Mouse (Mus musculus) adrenal gland, postnatal 4 days (tissue): ENCODE measurements around the gene Hes7. TPM values are rescaled to one million over a fixed set of nuclear protein-coding genes. Genes with fewer than 3 reads are reported as not detected.

Experiments used
- DNase-seq, 2 experiments: peaks; one replicate each; pipeline ENCODE4 v3.0.0; 2021 to 2022; ENCODE audit warnings: low spot score in 2 of 2, mixed read lengths in 2 of 2
- total RNA-seq, 2 experiments: library from RNA; stranded (reverse); gene quantifications; 2 replicates each; pipeline ENCODE4 v1.2.3; 2021

Hes7 gene
- total RNA-seq, 2 experiments from 2014 or later: 0.51 to 0.59 TPM

DNA sequence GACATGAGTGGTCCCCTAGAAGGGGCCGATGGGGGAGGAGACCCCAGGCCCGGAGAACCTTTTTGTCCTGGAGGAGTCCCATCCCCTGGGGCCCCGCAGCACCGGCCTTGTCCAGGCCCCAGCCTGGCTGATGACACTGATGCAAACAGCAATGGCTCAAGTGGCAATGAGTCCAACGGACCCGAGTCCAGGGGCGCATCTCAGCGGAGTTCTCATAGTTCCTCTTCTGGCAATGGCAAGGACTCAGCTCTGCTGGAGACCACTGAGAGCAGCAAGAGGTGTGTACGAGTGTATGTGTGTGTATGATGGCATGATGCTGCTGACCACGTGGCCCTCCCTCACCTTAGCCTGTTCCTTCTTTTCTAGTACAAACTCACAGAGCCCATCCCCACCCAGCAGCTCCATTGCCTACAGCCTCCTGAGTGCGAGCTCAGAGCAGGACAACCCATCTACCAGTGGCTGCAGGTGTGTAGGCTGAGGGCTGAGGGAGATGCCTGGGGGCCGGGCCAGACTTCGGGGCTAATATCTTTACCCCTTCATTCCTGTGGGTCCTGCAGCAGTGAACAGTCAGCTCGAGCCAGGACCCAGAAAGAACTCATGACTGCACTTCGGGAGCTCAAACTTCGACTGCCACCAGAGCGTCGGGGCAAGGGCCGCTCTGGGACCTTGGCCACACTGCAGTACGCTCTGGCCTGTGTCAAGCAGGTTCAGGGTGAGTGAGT is 19.4 kb upstream of the Hes7 start:
- DNase-seq: peak in 1 of 2 experiments; percentile 6

DNA sequence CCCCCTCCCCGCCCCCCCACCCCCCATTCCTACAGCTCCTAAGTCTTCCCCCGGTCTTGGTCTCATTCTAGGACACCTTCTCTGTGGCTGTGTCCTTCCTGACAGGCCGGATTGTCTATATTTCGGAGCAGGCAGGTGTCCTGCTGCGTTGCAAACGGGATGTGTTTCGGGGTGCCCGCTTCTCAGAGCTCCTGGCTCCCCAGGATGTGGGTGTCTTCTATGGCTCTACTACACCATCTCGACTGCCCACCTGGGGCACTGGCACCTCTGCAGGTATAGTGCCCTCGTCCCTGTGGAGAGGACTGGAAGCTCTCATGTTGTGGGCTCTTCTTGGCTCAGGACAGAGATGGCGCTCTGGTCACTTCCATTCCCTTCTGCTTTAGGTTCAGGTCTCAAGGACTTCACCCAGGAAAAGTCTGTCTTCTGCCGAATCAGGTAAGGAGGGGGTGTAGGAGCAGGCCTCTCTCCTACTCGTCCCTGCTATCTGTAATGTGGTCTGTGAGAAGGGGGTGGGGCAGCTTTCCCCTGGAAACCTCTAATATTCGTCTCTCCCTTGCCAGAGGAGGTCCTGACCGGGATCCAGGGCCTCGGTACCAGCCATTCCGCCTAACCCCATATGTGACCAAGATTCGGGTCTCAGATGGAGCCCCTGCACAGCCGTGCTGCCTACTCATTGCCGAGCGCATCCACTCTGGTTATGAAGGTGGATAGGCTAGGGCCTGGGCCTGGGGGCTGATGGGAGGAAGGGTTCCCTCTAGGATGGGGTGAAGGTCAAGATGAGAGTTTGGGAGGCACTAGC is 18.4 kb upstream of the Hes7 start:
- DNase-seq: no peak

DNA sequence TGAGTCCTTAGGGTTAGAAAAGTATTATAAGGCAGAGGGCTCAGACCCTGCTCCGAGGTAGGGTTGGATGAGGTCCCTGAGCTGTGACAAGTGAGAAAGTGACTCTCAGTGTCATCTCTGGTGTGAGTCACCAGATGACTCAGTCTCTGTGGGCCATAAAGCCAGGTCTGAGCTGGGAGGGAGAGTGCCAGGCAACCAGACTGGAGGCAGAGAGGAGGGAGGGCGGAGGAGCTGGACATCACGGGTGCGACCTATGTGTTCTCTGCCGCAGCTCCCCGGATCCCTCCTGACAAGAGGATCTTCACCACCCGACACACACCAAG is 17.8 kb upstream of the Hes7 start:
- no peak for DNase-seq

DNA sequence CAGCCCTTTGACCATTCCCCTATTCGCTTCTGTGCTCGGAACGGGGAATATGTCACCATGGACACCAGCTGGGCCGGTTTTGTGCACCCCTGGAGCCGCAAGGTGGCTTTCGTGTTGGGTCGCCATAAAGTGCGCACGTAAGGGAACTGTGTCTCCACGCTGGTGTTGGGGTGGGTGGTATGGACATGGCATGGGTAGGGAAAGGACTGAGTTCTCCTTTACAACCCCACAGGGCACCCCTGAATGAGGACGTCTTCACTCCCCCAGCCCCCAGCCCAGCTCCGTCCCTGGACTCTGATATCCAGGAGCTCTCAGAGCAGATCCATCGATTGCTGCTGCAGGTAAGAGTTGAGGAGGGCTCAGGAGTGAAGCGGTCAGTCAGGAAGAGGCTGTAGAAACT is 17.1 kb upstream of the Hes7 start:
- DNase-seq: no peak

DNA sequence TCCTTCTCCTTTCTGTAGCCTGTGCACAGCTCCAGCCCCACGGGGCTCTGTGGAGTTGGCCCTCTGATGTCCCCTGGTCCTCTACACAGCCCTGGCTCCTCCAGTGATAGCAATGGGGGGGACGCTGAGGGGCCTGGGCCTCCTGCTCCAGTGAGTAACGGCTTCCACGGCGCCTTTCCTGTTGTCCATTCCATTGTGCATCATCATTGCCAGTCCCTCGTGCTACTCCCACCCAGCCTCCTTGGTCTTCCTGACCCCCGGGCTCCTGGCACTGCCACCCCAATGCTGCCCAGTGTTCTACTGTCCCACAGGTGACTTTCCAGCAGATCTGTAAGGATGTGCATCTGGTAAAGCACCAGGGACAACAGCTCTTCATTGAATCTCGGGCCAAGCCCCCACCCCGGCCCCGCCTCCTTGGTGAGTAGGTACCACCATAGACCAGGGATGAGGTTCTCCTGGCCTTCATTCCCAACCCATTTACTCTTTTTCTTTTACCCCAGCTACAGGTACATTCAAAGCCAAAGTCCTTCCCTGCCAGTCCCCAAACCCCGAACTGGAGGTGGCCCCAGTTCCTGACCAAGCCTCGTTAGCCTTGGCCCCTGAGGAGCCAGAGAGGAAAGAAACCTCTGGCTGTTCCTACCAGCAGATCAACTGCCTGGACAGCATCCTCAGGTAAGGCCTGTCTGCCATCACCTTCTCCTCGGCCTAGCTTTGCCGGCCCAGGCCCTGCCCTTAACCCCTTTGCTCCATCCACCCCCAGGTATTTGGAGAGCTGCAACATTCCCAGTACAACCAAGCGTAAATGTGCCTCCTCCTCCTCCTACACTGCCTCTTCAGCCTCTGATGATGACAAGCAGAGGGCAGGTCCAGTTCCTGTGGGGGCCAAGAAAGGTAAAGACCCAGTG is 16.4 kb upstream of the Hes7 start:
- no peak for DNase-seq

DNA sequence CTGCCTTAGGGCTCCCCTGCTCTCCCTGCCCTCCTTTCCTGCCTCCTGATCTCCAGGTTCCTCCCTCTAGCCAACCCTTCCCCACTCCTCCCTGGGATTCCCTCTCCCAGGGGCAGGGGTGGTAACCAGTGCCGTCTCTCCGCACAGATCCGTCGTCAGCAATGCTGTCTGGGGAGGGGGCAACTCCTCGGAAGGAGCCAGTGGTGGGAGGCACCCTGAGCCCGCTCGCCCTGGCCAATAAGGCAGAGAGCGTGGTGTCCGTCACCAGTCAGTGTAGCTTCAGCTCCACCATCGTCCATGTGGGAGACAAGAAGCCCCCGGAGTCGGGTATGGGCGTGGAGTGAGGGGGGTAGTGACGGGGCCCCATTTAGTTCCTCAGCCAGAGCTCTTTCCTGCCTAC is 15.7 kb upstream of the Hes7 start:
- no peak for DNase-seq

DNA sequence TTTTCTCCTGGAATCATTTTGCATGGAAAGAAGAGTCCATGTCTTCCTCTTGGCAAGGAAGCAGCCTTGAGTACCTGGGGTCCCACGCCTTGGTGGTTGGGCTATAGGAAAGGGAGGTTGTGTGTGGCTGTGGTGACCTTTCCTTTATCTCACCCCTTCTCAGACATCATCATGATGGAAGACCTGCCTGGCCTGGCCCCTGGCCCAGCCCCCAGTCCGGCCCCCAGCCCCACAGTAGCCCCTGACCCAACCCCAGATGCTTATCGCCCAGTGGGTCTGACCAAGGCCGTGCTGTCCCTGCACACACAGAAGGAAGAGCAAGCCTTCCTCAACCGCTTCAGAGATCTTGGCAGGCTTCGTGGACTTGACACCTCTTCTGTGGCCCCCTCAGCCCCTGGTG is 15.0 kb upstream of the Hes7 start:
- DNase-seq: no peak

DNA sequence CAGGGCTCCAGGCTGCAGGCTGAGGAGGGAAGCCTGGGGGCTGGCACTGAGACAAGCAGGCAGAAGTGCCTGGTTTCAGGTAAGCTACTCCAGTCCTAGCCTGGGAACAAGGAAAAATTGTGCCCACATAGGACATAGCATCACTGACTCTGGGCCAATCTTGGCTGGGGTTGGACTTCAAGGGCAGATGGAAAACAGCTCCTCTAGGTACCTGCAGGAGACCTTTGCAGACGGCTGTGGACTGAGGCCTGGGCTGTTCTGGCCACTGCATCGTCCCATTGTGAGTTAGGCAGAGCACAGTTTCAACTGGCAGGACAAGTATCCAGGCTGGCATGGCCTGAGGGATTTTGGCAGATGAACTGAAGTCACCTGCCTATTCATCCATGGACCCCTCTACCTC is 14.4 kb upstream of the Hes7 start:
- no peak for DNase-seq

DNA sequence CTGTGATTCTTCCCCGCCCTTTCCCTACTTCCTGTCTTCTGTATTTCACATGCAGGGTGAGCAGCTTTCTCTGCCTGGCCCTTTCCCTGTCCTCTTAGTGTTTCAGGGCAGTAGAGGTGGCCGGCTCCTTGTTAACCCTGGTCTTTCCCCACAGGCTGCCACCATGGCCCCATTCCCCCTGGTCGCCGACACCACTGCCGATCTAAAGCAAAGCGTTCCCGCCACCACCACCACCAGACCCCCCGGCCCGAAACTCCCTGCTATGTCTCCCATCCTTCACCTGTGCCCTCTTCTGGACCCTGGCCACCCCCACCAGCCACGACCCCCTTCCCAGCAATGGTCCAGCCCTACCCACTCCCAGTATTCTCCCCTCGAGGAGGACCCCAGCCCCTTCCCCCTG is 13.9 kb upstream of the Hes7 start:
- DNase-seq: no peak

DNA sequence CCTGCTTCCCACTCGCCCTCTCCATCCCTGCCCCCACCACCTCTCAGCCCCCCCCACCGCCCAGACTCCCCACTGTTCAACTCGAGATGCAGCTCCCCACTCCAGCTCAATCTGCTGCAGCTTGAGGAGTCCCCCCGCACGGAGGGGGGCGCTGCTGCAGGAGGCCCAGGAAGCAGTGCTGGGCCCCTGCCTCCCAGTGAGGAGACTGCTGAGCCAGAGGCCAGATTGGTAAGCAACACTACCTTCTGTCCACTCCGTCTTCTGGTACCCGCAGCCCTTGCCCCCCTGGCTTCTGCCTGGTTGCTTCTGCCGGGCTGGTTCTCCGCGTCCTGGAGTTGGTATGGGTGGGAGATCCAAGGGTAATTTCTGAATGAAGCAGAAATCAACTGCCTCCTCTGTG is 13.4 kb upstream of the Hes7 start:
- no peak for DNase-seq

DNA sequence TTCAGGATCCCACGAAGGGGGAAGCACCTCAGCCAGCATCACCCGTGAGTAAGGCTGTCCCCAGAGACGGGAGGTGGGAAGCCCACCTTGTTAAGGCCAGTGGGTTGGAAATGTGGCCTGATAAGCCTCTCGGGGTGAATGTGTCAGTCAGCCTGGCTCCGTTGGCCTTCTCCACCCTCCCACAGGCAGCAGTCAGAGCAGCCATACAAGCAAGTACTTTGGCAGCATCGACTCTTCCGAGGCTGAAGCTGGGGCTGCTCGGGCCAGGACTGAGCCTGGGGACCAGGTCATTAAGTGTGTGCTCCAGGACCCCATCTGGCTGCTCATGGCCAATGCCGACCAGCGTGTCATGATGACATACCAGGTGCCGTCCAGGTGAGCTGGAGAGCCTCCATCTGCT is 12.5 kb upstream of the Hes7 start:
- no peak for DNase-seq

DNA sequence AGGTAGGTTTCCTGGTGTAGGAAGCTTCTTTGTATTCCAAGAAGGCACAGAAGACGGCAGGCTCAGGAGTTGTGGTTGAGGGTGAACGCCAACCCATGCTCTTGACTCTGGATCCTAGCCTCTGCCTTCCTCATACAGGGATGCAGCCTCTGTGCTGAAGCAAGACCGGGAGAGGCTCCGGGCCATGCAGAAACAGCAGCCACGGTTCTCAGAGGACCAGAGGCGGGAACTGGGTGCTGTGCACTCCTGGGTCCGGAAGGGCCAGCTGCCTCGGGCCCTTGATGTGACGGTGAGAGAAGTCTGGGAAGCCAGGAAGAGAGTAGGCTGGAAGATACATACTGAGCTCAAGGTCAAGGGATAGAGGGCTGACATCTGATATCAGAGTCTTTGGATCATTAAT is 12.0 kb upstream of the Hes7 start:
- no peak for DNase-seq

DNA sequence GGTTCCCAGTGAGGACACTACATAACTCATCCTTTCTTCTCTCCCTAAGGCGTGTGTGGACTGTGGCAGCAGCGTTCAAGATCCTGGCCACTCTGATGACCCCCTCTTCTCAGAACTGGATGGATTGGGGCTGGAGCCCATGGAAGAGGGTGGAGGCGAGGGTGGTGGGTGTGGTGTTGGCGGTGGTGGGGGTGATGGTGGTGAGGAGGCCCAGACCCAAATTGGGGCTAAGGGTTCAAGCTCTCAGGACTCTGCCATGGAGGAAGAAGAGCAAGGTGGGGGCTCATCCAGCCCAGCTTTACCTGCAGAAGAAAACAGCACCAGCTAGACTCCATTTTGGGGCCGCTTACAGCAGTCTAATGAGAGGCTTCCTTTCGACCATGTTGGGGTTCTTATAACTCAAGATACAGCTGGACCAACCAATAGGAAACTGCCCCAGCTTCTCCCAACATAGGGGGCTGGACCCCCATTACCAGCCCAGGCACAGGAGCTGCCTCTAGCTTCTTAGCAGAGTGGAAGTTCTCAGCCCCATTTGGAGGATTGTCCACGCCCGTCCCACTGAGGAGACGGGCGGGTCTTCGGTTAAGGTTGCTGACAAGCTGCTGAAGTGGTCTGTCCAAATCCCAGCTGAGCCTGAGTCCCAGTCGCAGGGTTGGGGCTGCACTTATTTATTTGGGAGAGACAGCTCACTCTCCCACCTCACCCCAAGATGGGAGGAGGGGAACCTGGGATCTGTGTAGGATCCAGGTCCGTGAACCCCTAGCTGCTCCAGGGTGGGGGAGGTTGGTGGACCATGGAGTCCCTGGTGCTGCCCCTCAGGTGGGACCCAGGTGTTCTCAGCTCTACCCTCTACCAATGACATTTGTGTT is 10.9 kb upstream of the Hes7 start:
- no peak for DNase-seq

DNA sequence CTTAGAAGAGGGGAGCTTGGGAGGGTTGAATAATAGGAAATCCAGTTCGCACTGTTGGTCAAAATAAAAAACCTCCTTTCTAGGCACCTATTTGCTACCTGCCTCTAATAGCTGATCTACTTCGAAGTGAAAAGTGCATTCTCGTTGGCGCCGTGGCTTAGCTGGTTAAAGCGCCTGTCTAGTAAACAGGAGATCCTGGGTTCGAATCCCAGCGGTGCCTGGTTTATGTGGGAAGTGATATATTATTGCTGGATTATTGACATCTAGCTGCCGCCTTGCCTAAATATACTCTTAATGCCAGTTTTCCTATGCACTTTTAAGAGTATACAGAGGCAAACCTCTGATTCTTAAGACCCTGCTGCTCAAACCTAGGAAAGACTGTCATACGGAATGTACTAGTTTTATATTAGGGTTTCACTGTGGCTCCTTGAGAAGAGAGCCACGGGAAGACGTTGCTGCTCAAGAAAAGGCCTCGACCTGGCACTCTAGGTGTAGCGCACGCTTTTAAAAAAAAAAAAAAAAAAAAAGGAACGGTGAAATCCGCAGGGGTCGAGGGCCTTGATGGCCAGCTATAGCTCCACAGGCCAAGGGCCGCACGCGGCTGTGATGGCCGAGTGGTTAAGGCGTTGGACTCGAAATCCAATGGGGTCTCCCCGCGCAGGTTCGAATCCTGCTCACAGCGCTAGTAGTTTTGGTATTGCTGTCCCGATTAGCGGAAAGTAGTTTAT is 9.7 kb upstream of the Hes7 start:
- peak; percentile 88 to 92 for DNase-seq

DNA sequence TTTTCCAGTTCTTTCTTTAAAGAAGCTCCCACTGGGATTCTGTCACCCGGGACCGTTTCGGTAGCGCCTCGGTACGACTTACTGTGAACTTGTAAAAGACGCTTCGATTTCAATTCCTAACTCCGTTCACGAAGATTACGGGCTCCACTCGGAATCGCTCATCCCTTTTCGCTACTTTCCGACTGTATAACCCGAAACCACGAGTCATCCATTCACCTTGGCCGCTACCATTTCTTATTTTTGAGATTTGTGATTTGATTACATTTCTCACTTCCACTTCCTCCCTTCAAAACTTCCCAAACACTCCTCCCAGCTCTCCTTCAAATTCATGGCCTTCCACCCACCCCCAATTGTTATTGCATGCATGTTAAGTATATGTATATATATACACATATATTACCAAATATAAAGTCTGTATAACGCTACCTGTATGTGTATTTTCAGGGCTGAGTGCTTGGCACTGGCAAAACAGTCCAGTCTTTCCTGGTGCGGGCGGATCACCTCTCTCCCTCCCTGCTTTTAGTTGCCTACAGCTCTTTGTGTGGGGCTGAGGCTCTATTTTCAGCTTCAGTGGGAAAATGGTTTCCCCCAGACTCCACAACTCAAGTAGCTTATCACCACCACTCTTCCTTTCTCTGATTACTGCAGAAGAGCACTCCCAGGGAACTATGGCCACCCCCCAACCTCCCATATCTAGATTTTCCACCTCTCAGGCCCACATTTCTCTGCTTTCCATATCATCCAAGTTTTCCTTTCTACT is 9.0 kb upstream of the Hes7 start:
- no peak for DNase-seq

DNA sequence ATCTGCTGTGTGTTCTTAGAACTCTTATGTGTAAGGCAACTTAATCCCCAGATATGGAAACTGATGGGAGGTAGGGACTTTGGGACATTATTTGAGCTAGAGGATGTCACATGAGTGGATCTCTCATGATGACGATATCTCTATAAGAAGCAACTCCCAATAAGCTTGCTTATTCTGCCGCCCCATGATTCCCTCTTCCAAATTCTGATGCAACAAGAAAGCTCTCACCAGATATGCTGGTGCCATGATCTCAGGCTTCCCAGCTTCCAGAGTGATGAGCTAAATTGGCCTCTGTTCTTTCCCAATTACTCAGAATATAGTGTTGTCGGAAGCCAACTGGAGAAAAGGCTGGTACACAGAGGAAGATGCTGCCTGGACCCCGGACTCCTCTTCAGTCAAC is 8.3 kb upstream of the Hes7 start:
- DNase-seq: no peak

DNA sequence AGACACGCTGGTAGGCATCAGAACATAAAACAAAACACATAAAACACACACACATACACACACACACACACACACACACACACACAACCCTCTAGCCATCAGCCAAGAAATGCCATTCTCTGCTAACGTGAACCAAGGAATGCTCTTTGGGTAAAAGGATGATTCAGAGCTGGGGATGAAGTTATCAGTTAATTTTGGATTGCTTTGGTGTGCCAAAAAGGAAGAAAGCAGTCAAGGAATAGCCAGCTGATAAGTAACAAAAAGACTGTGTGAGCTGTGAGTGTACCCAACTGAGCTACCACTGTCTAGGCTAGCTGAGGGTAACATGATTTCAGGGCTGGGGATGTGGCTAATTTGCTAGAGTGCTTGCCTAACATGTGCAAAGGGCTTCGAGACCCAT is 6.2 kb upstream of the Hes7 start:
- DNase-seq: no peak

DNA sequence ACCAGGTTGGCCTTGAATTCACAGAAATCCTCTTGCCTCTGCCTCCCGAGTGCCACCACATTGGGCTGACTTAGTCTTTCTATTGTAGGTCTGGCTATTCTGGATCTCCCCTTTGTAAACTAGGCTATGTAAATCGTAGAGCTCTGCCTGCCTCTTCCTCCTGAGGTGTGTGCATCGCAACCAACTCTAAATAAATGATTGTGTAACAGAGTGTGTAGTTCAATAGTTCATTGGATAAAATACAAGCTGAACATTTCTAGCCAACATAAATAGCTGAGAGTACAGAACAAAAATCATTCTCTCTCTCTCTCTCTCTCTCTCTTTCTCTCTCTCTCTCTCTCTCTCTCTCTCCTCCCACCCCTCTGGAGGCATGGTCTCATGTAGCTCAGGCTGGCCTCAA is 5.6 kb upstream of the Hes7 start:
- DNase-seq: no peak

DNA sequence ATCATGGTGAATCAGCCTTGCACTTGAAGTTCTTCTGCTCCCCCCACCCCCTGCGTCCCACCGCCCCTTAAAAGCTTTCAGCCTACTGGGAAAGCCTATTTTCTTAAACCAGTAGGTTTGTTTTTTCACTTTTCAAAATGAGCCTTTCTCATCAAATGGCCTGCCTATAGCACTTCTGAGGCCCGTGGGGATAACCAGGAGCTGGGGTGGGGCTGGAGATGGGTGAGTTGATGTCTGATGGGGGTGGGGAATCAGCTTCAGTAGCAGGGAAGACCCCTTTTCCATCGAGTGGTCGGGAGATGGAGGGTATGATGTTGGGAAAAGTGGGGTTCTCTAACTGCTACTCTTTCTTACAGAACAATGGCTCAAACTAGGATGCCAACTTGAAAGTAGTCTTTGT is 3.4 kb upstream of the Hes7 start:
- no peak for DNase-seq
